Mouse (Mus musculus): ENCODE measurements around the gene Dcbld1. TPM values are rescaled to one million over a fixed set of nuclear protein-coding genes. Genes with fewer than 3 reads are reported as not detected.
"Not testable (repeated sequence)": the region's sequence is repeated elsewhere in the genome, so short reads cannot be mapped to it uniquely, and the experiment has no call there.

Dcbld1 gene
- total and polyA plus RNA-seq, 2 experiments, result 2.3 to 3.1 TPM

DNA sequence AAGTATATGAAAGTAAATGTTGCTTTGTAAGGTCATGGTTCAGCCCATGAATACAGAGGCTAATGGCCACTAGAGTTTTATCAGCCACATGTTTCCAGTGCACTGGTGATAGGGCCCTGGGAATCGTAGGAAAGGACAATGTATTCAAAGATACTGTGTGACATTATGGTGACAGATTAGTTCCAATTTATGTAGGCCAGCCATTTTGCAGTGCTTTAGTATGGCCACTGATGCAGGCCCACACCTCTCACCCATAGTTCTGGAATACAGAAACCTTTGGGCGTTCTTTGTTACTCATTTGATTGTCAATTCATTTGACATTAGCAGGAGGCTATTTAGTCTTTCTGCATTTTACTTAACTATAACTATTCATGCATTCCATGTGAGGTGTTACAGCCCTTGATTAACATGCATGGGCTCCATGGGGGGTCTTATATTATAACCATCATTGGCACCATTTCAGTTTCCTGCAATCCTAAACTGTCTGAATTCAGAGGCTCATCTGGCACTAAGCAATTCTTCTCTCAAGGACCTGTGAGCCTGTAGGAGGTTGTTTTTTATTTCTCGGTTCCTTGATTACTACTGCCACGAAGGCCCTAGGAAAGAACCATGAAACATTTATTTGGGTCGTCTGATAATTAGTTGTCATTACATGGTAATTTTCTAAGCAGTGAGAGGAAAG is 54.6 kb downstream of the Dcbld1 start:
- peaks cover 4% of the 10 kb centered on the region for H3K36me3 ChIP-seq (ENCODE audit: control insufficient read depth, insufficient read depth, low read length)
- H3K27ac ChIP-seq (replicated peaks; ENCODE audit: insufficient read depth, low read depth, low read length), result no peak overlapping the region
- TF ChIP-seq CTCF (IDR thresholded peaks at IDR 0.05; ENCODE audit: low read depth, low read length), result no peak
- no peak for TF ChIP-seq POLR2A (IDR thresholded peaks at IDR 0.05; ENCODE audit: extremely low read depth, insufficient read depth, low read length)
- H3K4me3 ChIP-seq (ENCODE audit: insufficient read depth, low read depth, low read length), result no peak overlapping the region
- H3K9ac ChIP-seq (ENCODE audit: low read depth, low read length), result no peak overlapping the region
- DNase-seq (ENCODE audit: extremely low read depth, low read depth, low spot score), result no peak
- H3K79me2 ChIP-seq (ENCODE audit: control insufficient read depth, insufficient read depth, low read length), result no peaks in the 10 kb centered on the region
- H3K4me1 ChIP-seq (ENCODE audit: control insufficient read depth, insufficient read depth, low read length), result no peaks in the 10 kb centered on the region
- no peaks in the 10 kb centered on the region for H3K27me3 ChIP-seq (ENCODE audit: control insufficient read depth, insufficient read depth, low read length)
- WGBS, result 94% methylated on average over 5 of the region's 5 CpGs

DNA sequence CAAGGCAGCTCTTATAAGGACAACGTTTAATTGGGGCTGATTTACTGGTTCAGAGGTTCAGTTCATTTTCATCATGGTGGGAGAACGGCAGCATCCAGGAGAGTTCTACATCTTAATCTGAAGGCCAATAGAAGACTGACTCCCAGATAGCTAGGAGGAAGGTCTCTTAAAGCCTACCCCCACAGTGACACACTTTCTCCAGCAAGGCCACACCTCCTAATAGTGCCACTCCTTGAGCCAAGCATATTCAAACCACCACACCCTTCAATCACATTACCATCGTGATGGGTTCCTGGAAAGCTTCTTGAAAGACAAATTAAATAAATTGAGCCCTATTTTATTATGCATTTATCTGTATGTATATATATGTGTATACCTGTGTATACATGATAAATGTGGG is 55.8 kb downstream of the Dcbld1 start:
- no peak overlapping the region for H3K4me3 ChIP-seq (ENCODE audit: insufficient read depth, low read depth, low read length)
- no peak overlapping the region for H3K27ac ChIP-seq (replicated peaks; ENCODE audit: insufficient read depth, low read depth, low read length)
- H3K4me1 ChIP-seq (ENCODE audit: control insufficient read depth, insufficient read depth, low read length), result peaks cover 2% of the 10 kb centered on the region
- DNase-seq (ENCODE audit: extremely low read depth, low read depth, low spot score), result no peak
- no peaks in the 10 kb centered on the region for H3K27me3 ChIP-seq (ENCODE audit: control insufficient read depth, insufficient read depth, low read length)
- H3K36me3 ChIP-seq (ENCODE audit: control insufficient read depth, insufficient read depth, low read length), result peaks cover 4% of the 10 kb centered on the region
- no peak for TF ChIP-seq POLR2A (IDR thresholded peaks at IDR 0.05; ENCODE audit: extremely low read depth, insufficient read depth, low read length)
- TF ChIP-seq CTCF (IDR thresholded peaks at IDR 0.05; ENCODE audit: low read depth, low read length), result no peak
- no peaks in the 10 kb centered on the region for H3K79me2 ChIP-seq (ENCODE audit: control insufficient read depth, insufficient read depth, low read length)
- no peak overlapping the region for H3K9ac ChIP-seq (ENCODE audit: low read depth, low read length)
- WGBS, result 88% methylated on average over 3 of the region's 3 CpGs

DNA sequence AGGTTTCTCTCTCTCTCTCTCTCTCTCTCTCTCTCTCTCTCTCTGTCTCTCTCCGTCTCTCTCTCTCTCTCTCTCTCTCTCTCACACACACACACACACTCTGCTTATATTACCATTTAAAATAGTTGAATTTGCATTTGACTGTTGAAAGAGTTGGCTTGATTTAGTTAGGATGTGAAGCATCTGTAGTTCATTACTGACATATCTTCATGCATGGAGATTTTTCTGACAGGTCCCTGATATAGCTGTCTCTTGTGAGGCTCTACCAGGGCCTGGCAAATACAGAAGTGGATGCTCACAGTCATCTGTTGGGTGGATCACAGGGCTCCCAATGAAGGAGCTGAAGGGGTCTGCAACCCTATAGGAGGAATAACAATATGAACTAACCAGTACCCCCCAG is 59.0 kb downstream of the Dcbld1 start:
- not testable (repeated sequence) for H3K4me3 ChIP-seq (ENCODE audit: insufficient read depth, low read depth, low read length); H3K9ac ChIP-seq (ENCODE audit: low read depth, low read length); H3K27me3 ChIP-seq (ENCODE audit: control insufficient read depth, insufficient read depth, low read length); H3K27ac ChIP-seq (replicated peaks; ENCODE audit: insufficient read depth, low read depth, low read length); H3K36me3 ChIP-seq (ENCODE audit: control insufficient read depth, insufficient read depth, low read length); H3K79me2 ChIP-seq (ENCODE audit: control insufficient read depth, insufficient read depth, low read length); DNase-seq (ENCODE audit: extremely low read depth, low read depth, low spot score); H3K4me1 ChIP-seq (ENCODE audit: control insufficient read depth, insufficient read depth, low read length)
- 75% methylated on average over 1 of the region's 1 CpGs for WGBS

DNA sequence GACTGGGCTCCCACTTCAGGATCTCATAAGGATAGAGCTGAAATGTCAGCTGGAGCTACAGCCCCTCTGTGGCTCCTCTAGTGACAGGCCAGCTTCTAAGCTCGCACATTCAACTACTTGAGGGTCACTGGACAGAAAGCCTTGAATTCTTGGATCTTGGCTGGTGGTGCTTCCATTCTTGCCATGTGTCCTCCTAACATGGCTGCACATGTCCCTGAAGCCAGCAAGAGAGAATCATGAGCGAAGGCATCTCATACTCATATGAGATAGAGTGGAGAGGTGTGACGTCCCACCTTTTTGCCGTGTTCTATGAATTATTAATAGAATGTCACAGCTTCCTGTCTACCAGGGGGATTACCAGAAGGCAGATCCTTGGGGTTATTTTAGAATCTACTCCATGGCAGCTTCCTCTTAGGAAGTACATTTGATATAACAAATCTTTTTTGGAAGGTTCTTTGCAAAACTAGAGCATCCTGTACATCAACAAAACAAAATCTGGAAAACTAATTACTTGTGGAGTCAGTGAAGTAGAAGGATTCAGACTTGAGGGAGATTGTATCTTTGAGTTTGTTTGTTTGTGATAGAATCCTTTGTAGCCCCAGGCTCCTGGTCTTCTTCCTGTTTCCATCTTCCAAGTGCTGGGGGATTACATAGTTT is 60.6 kb downstream of the Dcbld1 start:
- H3K27ac ChIP-seq (replicated peaks; ENCODE audit: insufficient read depth, low read depth, low read length), result peak overlapping the region; percentile 67

DNA sequence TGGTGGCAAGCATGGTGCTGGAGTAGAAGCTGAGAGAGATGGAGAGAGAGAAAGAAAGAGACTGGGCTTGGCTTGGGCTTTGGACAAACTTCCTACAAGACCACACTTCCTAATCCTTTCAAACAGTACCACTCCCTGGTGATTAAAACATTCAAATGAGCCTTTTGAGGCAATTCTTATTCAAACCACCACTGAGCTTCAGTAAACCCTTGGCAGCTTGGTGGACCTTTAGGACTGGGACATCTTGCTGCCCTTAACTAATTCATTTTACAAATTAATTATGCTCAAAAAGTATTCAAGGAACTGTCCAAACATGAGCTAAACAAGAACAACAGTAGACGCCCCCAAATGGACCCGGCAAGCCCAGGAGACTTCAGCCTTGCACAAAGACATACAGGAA is 62.5 kb downstream of the Dcbld1 start:
- Histone ChIP-seq H3K9ac (ENCODE audit: low read depth, low read length) (no peak overlapping the region), H3K4me3 (ENCODE audit: insufficient read depth, low read depth, low read length) (no peak overlapping the region), H3K4me1 (ENCODE audit: control insufficient read depth, insufficient read depth, low read length) (peaks cover 2% of the 10 kb centered on the region), H3K27me3 (ENCODE audit: control insufficient read depth, insufficient read depth, low read length) (no peaks in the 10 kb centered on the region), H3K36me3 (ENCODE audit: control insufficient read depth, insufficient read depth, low read length) (peaks cover 2% of the 10 kb centered on the region; the same call in 1 of the 2 replicates), H3K79me2 (ENCODE audit: control insufficient read depth, insufficient read depth, low read length) (no peaks in the 10 kb centered on the region), H3K27ac (replicated peaks; ENCODE audit: insufficient read depth, low read depth, low read length) (no peak overlapping the region)
- TF ChIP-seq POLR2A (IDR thresholded peaks at IDR 0.05; ENCODE audit: extremely low read depth, insufficient read depth, low read length), result no peak
- TF ChIP-seq CTCF (IDR thresholded peaks at IDR 0.05; ENCODE audit: low read depth, low read length), result no peak
- WGBS, result 92% methylated on average over 2 of the region's 2 CpGs
- DNase-seq (ENCODE audit: extremely low read depth, low read depth, low spot score), result no peak

More for the DNA sequence above, 60.6 kb downstream of the Dcbld1 start:
- Histone ChIP-seq H3K36me3 (ENCODE audit: control insufficient read depth, insufficient read depth, low read length) (peaks cover 2% of the 10 kb centered on the region; the same call in 1 of the 2 replicates), H3K4me3 (ENCODE audit: insufficient read depth, low read depth, low read length) (no peak overlapping the region), H3K27me3 (ENCODE audit: control insufficient read depth, insufficient read depth, low read length) (no peaks in the 10 kb centered on the region), H3K9ac (ENCODE audit: low read depth, low read length) (no peak overlapping the region), H3K4me1 (ENCODE audit: control insufficient read depth, insufficient read depth, low read length) (peaks cover 2% of the 10 kb centered on the region), H3K79me2 (ENCODE audit: control insufficient read depth, insufficient read depth, low read length) (no peaks in the 10 kb centered on the region)
- no peak for TF ChIP-seq CTCF (IDR thresholded peaks at IDR 0.05; ENCODE audit: low read depth, low read length)
- TF ChIP-seq POLR2A (IDR thresholded peaks at IDR 0.05; ENCODE audit: extremely low read depth, insufficient read depth, low read length), result no peak
- 74% methylated on average over 4 of the region's 4 CpGs for WGBS
- peak; percentile 11 for DNase-seq (ENCODE audit: extremely low read depth, low read depth, low spot score)

DNA sequence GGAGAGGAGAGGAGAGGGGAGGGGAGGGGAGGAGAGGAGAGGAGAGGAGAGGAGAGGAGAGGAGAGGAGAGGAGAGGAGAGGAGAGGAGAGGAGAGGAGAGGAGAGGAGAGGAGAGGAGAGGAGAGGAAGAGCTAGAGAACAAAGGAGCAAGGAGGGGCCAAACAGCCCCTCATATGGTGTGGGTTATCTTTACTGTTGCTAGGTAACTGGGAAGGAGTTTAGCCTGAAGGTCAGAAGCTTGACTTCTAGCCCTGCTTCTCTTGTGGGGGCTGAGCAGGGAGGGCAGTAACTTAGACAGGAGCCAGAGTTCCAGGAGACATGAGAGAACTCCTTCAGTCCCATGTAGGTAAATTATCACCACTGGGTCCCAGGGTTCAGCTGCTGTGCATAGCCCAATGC is 65.1 kb downstream of the Dcbld1 start:
- H3K27ac ChIP-seq (replicated peaks; ENCODE audit: insufficient read depth, low read depth, low read length); H3K79me2 ChIP-seq (ENCODE audit: control insufficient read depth, insufficient read depth, low read length); H3K4me1 ChIP-seq (ENCODE audit: control insufficient read depth, insufficient read depth, low read length); H3K4me3 ChIP-seq (ENCODE audit: insufficient read depth, low read depth, low read length); H3K9ac ChIP-seq (ENCODE audit: low read depth, low read length); DNase-seq (ENCODE audit: extremely low read depth, low read depth, low spot score); H3K36me3 ChIP-seq (ENCODE audit: control insufficient read depth, insufficient read depth, low read length); H3K27me3 ChIP-seq (ENCODE audit: control insufficient read depth, insufficient read depth, low read length): not testable (repeated sequence)
